Mouse (Mus musculus) neural tube, embryonic 12.5 days (tissue): ENCODE measurements around the gene Utrn. TPM values are rescaled to one million over a fixed set of nuclear protein-coding genes. Genes with fewer than 3 reads are reported as not detected.

Source experiments
- ATAC-seq: fragments of 200-750 bp; cut with Nextera tagmentation; 2 replicates; pipeline ENCODE4 v1.8.0; 2017; ENCODE audit warnings: low read depth, mild to moderate bottlenecking, moderate TSS enrichment, moderate library complexity; ENCODE audit not compliant: low FRiP score
- H3K27ac ChIP-seq: fragments of 300-500 bp; sonication (generic); 2 replicates; pipeline ENCODE4 v1.5.1; 2016
- H3K27me3 ChIP-seq: fragments of 300-500 bp; sonication (generic); replicated peaks from 2 replicates; pipeline ENCODE4 v1.6.1; 2016; ENCODE audit warnings: mild to moderate bottlenecking
- H3K36me3 ChIP-seq: fragments of 300-500 bp; sonication (generic); 2 replicates; pipeline ENCODE4 v1.6.1; 2016; ENCODE audit warnings: mild to moderate bottlenecking
- H3K4me1 ChIP-seq: fragments of 300-500 bp; sonication (generic); 2 replicates; pipeline ENCODE4 v1.6.1; 2016
- H3K4me2 ChIP-seq: fragments of 300-500 bp; sonication (generic); replicated peaks from 2 replicates; pipeline ENCODE4 v1.6.1; 2016; ENCODE audit warnings: mild to moderate bottlenecking
- H3K4me3 ChIP-seq: fragments of 300-500 bp; sonication (generic); 2 replicates; pipeline ENCODE4 v1.5.1; 2016
- H3K9ac ChIP-seq: fragments of 300-500 bp; sonication (generic); 2 replicates; pipeline ENCODE4 v1.6.1; 2016; ENCODE audit warnings: mild to moderate bottlenecking
- H3K9me3 ChIP-seq: fragments of 300-500 bp; sonication (generic); 2 replicates; pipeline ENCODE4 v1.6.1; 2016; ENCODE audit warnings: mild to moderate bottlenecking
- WGBS: fragments of 180-500 bp; shearing (Covaris S2); methylation state at CpG from one replicate; pipeline ENCODE4 v1.1.7; 2016; 5-methylcytosine and 5-hydroxymethylcytosine counted together
- polyA plus RNA-seq: library from polyadenylated mRNA; unstranded; fragments of >200 nt; fragmentation: Nextera tagmentation; extraction: Ambion mirVana; gene quantifications from 2 replicates; pipeline ENCODE4 v1.2.1, GENCODE M21; 2016

Gene Utrn
- polyA plus RNA-seq, 1 experiment from 2014 or later = 44.4 TPM

GRCm38 (mm10) chr10:12469391-12470057, 399.6 kb downstream of the Utrn start:
- no peak for ATAC-seq
- Histone ChIP-seq H3K9me3 (no peaks in the 10 kb centered on the region), H3K36me3 (no peaks in the 10 kb centered on the region), H3K4me2 (no peak overlapping the region), H3K9ac (no peak overlapping the region), H3K27me3 (no peaks in the 10 kb centered on the region), H3K4me3 (no peak overlapping the region), H3K4me1 (no peaks in the 10 kb centered on the region), H3K27ac (no peak overlapping the region)
- WGBS = 80% methylated on average over 5 of the region's 5 CpGs

DNA sequence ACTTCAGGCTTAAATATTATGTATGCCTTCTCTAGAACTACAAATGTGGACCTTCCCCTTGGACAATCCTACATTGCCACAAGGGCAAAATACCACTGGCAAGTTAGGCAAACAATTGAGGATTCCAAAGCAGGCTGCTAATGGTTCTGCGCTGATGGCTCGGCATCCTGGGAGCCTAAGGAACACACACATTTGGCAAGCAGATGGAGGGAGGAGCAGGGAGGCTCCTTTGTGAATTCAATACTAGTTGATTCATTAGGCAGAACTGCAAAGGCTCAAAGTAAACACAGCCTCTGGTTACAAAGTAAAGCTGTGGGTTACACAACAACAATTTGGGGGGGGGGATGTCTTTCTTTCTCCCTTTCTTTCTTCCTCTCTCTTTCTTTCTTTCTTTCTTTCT, 401.6 kb downstream of the Utrn start:
- WGBS = 36% methylated on average over 2 of the region's 2 CpGs
- no peak overlapping the region for H3K4me2 ChIP-seq
- H3K4me1 ChIP-seq = no peaks in the 10 kb centered on the region
- no peak overlapping the region for H3K27ac ChIP-seq
- no peaks in the 10 kb centered on the region for H3K27me3 ChIP-seq
- ATAC-seq = no peak
- H3K36me3 ChIP-seq = no peaks in the 10 kb centered on the region
- no peak overlapping the region for H3K9ac ChIP-seq
- H3K9me3 ChIP-seq = no peaks in the 10 kb centered on the region
- H3K4me3 ChIP-seq = no peak overlapping the region

DNA sequence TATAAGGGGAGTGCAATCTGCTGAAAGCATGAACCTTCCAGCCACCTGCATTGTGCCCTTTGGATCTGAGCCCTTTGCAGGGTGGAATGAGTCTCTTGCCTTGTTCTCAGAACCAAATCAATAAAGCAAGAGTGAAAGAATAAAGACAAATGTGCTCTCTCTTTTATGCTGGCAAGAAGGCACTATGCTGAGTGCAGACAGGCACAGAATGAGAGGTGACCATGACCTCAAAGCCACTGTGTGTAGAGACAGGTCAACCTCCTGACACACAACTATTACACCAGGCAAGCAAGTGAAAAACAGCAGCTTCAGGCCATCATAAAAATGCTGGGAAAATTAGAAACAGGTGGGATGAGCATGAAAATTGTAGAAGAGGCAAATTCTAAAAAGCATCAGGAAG, 408.2 kb downstream of the Utrn start:
- no peak overlapping the region for H3K27ac ChIP-seq
- no peak for ATAC-seq
- no peaks in the 10 kb centered on the region for H3K4me1 ChIP-seq

DNA sequence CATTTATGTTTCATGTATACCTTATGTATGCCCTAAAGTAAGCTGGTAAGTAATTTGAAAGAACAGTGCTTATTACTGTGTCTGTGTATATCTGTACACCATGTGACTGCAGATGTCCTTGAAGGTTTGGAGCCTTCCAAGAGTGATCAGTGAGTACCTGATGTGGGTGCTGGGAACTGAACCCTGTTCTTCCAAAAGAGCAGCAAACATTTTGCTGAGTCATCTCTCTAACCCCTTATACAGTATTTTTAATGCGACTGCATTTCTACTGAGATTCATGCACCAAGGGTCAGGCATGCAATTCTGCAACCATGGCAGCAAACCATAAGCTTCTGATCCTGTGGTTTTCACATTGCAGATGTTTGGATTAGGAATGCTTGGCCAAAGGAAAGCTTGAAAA, 412.3 kb downstream of the Utrn start:
- no peak for ATAC-seq
- no peaks in the 10 kb centered on the region for H3K9me3 ChIP-seq
- no peaks in the 10 kb centered on the region for H3K36me3 ChIP-seq
- no peak overlapping the region for H3K4me3 ChIP-seq
- H3K27me3 ChIP-seq = no peaks in the 10 kb centered on the region
- no peaks in the 10 kb centered on the region for H3K4me1 ChIP-seq
- no peak overlapping the region for H3K4me2 ChIP-seq
- H3K9ac ChIP-seq = no peak overlapping the region
- H3K27ac ChIP-seq = no peak overlapping the region
- WGBS = 89% methylated on average over 1 of the region's 1 CpGs

More for the DNA sequence above, 408.2 kb downstream of the Utrn start:
- Histone ChIP-seq H3K36me3 (no peaks in the 10 kb centered on the region), H3K4me3 (no peak overlapping the region), H3K27me3 (no peaks in the 10 kb centered on the region), H3K9me3 (no peaks in the 10 kb centered on the region), H3K9ac (no peak overlapping the region), H3K4me2 (no peak overlapping the region)

DNA sequence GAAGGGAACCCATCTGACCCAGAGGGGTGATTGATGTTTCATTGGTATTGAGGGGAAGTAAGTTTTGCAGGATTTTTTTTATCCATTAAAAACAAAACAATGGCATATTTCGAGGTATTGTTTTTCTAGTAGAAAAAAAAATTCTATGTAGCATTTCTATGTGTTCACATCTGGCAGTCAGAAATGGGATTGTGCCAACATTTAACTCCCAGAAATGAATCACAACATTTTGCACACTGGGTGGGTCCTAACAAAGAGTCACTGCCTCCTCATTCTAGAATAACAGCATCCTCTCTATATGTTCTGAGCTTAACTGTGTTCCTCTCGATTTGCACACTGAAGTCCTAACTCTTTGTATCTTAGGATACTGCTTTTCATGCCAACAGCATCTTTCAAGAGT, 416.5 kb downstream of the Utrn start:
- Histone ChIP-seq H3K4me3 (no peak overlapping the region), H3K27me3 (no peaks in the 10 kb centered on the region), H3K9me3 (no peaks in the 10 kb centered on the region), H3K9ac (no peak overlapping the region), H3K27ac (no peak overlapping the region), H3K36me3 (no peaks in the 10 kb centered on the region), H3K4me1 (no peaks in the 10 kb centered on the region), H3K4me2 (no peak overlapping the region)
- no peak for ATAC-seq
- WGBS = 90% methylated on average over 2 of the region's 2 CpGs

DNA sequence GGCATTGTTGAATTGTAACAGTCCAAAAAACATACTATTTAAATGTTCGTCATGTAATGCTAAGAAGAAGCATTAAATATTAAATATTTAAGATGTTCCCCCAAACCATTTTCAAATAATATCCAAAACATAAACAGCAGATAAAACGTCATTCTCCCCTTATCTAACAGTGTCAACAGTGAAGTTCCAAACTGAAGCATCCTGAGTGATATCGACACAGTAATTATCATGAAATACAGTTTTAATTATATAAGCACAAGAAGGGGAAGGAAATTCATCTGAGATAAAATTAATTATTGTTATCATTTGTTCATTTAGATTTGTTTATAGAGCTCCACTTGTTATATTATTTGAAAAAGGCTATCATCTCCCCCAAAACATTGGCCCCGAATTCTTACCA, 425.0 kb downstream of the Utrn start:
- no peak overlapping the region for H3K27ac ChIP-seq
- ATAC-seq = no peak
- H3K4me2 ChIP-seq = no peak overlapping the region
- H3K36me3 ChIP-seq = peaks cover 4% of the 10 kb centered on the region; the same call in 1 of the 2 replicates
- H3K4me3 ChIP-seq = no peak overlapping the region
- H3K9ac ChIP-seq = no peak overlapping the region
- no peaks in the 10 kb centered on the region for H3K4me1 ChIP-seq
- WGBS = 92% methylated on average over 4 of the region's 4 CpGs
- no peaks in the 10 kb centered on the region for H3K9me3 ChIP-seq
- no peaks in the 10 kb centered on the region for H3K27me3 ChIP-seq

DNA sequence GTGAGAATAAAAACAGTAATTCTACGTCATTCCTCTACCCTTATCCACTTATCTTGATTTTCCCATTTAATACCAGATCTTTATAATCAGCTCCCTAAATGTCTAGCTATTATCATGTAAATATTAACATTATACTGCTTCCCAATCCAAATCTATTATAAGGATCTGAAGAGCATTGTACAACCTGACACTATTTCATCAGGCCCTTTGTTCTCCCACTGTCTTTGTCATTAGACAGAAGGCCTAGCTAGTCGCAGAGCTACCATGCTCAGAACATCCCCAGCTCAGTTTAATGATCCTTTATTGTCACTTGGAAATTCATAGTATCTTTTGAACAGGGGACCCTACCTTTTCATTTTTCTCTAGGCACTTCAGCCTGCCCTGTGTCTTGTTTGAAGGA, 436.0 kb downstream of the Utrn start:
- Histone ChIP-seq H3K4me3 (no peak overlapping the region), H3K9ac (no peak overlapping the region), H3K4me1 (no peaks in the 10 kb centered on the region), H3K27me3 (no peaks in the 10 kb centered on the region), H3K36me3 (no peaks in the 10 kb centered on the region), H3K4me2 (no peak overlapping the region), H3K9me3 (no peaks in the 10 kb centered on the region), H3K27ac (no peak overlapping the region)
- ATAC-seq = no peak
- WGBS = 68% methylated on average over 2 of the region's 2 CpGs

GRCm38 (mm10) chr10:12430399-12430798, 438.8 kb downstream of the Utrn start:
- Histone ChIP-seq H3K27me3 (no peaks in the 10 kb centered on the region), H3K27ac (no peak overlapping the region), H3K4me3 (no peak overlapping the region), H3K4me2 (no peak overlapping the region), H3K4me1 (no peaks in the 10 kb centered on the region), H3K36me3 (no peaks in the 10 kb centered on the region), H3K9ac (no peak overlapping the region), H3K9me3 (no peaks in the 10 kb centered on the region)
- no peak for ATAC-seq

DNA sequence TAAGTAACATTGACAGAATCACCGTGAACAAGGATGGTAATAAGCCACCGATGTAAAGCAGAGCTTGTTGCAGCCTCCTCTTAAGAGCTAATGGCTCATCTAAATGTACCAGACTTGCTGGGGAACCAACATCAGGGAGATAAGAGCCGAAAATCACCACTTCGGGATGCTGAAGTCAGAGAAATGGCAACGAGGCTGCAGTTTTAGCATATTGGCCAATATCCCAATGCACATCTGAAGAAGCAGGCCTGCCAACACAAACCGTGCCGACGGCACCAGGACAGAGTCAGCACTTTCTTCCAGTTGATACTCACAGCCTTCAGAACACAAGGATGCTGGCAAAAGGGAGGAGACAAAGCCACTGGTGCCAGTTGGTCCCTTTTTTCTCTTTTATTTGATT, 442.3 kb downstream of the Utrn start:
- Histone ChIP-seq H3K9me3 (no peaks in the 10 kb centered on the region), H3K27me3 (no peaks in the 10 kb centered on the region), H3K4me2 (no peak overlapping the region), H3K27ac (no peak overlapping the region), H3K9ac (no peak overlapping the region), H3K4me1 (no peaks in the 10 kb centered on the region), H3K36me3 (no peaks in the 10 kb centered on the region), H3K4me3 (no peak overlapping the region)
- ATAC-seq = no peak
- WGBS = 94% methylated on average over 8 of the region's 8 CpGs

GRCm38 (mm10) chr10:12424944-12425343, 444.2 kb downstream of the Utrn start:
- Histone ChIP-seq H3K4me1 (no peaks in the 10 kb centered on the region), H3K9ac (no peak overlapping the region), H3K27ac (no peak overlapping the region), H3K36me3 (no peaks in the 10 kb centered on the region), H3K4me2 (no peak overlapping the region), H3K27me3 (no peaks in the 10 kb centered on the region), H3K9me3 (no peaks in the 10 kb centered on the region), H3K4me3 (no peak overlapping the region)
- no peak for ATAC-seq
- 87% methylated on average over 2 of the region's 2 CpGs for WGBS

- H3K9me3 ChIP-seq = no peaks in the 10 kb centered on the region
- H3K9ac ChIP-seq = no peak overlapping the region
- H3K27me3 ChIP-seq = no peaks in the 10 kb centered on the region
- H3K36me3 ChIP-seq = no peaks in the 10 kb centered on the region
- no peak overlapping the region for H3K4me3 ChIP-seq
- WGBS = 93% methylated on average over 7 of the region's 7 CpGs
- no peak overlapping the region for H3K27ac ChIP-seq
- no peaks in the 10 kb centered on the region for H3K4me1 ChIP-seq
- H3K4me2 ChIP-seq = no peak overlapping the region
- no peak for ATAC-seq
Observed at GRCm38 (mm10) chr10:12423994-12424725, 445.0 kb downstream of the Utrn start.

- H3K27me3 ChIP-seq = no peaks in the 10 kb centered on the region
- no peak overlapping the region for H3K4me2 ChIP-seq
- no peaks in the 10 kb centered on the region for H3K9me3 ChIP-seq
- H3K36me3 ChIP-seq = 0 out of 2 replicates have a peak, but pooled peaks cover 2% of the 10 kb centered on the region
- no peak overlapping the region for H3K4me3 ChIP-seq
- no peaks in the 10 kb centered on the region for H3K4me1 ChIP-seq
- ATAC-seq = no peak
- no peak overlapping the region for H3K9ac ChIP-seq
- WGBS = 91% methylated on average over 3 of the region's 3 CpGs
- no peak overlapping the region for H3K27ac ChIP-seq
Observed at GRCm38 (mm10) chr10:12414967-12415366, 454.2 kb downstream of the Utrn start.
